Mouse (Mus musculus) adipocyte (in vitro differentiated cells): ENCODE results near the gene Slc2a13.

Experiments
- DNase-seq: peaks from one replicate; pipeline ENCODE4 v3.0.0-alpha.2; 2016; ENCODE audit warnings: low spot score

The Slc2a13 gene

GRCm38 (mm10) chr15:91373203-91373584 lies 199.9 kb downstream of the Slc2a13 start:
- no peak for DNase-seq

- no peak for DNase-seq
These were observed 200.4 kb downstream of the Slc2a13 start for GRCm38 (mm10) chr15:91372464-91373202.

GRCm38 (mm10) chr15:91371859-91372394 lies 201.1 kb downstream of the Slc2a13 start:
- DNase-seq = no peak

GRCm38 (mm10) chr15:91369736-91370449 lies 203.2 kb downstream of the Slc2a13 start:
- DNase-seq = no peak

GRCm38 (mm10) chr15:91360495-91360894 lies 212.6 kb downstream of the Slc2a13 start:
- DNase-seq = no peak

GRCm38 (mm10) chr15:91351006-91351405 lies 222.1 kb downstream of the Slc2a13 start:
- no peak for DNase-seq

GRCm38 (mm10) chr15:91338350-91338749 lies 234.7 kb downstream of the Slc2a13 start:
- no peak for DNase-seq

- DNase-seq = no peak
These were observed 238.6 kb downstream of the Slc2a13 start for GRCm38 (mm10) chr15:91334416-91334900.

- DNase-seq = no peak
These were observed 245.3 kb downstream of the Slc2a13 start for GRCm38 (mm10) chr15:91327748-91328147.

GRCm38 (mm10) chr15:91327023-91327422 lies 246.0 kb downstream of the Slc2a13 start:
- no peak for DNase-seq

- no peak for DNase-seq
These were observed 253.7 kb downstream of the Slc2a13 start for GRCm38 (mm10) chr15:91319376-91319775.

GRCm38 (mm10) chr15:91316964-91317363 lies 256.1 kb downstream of the Slc2a13 start:
- peak; percentile 43 for DNase-seq

- no peak for DNase-seq
These were observed 258.4 kb downstream of the Slc2a13 start for GRCm38 (mm10) chr15:91314402-91315318.

- DNase-seq = peak; percentile 78
These were observed 268.7 kb downstream of the Slc2a13 start for GRCm38 (mm10) chr15:91304296-91304852.

- DNase-seq = peak; percentile 88
These were observed 271.7 kb downstream of the Slc2a13 start for GRCm38 (mm10) chr15:91301366-91301765.

GRCm38 (mm10) chr15:91299319-91299835 lies 273.7 kb downstream of the Slc2a13 start:
- DNase-seq = no peak

- DNase-seq = no peak
These were observed 289.6 kb downstream of the Slc2a13 start for GRCm38 (mm10) chr15:91283418-91283817.

- peak; percentile 89 for DNase-seq
These were observed 290.2 kb downstream of the Slc2a13 start for GRCm38 (mm10) chr15:91282822-91283221.

- peak; percentile 32 for DNase-seq
These were observed 291.5 kb downstream of the Slc2a13 start for GRCm38 (mm10) chr15:91281521-91281920.

- DNase-seq = no peak
These were observed 293.5 kb downstream of the Slc2a13 start for GRCm38 (mm10) chr15:91279571-91279970.

- DNase-seq = peak; percentile 76
These were observed 297.1 kb downstream of the Slc2a13 start for GRCm38 (mm10) chr15:91275961-91276360.
